Mouse (Mus musculus) stomach, embryonic 16.5 days (tissue): Measurements from ENCODE around the gene Ift88. TPM values are rescaled to one million over a fixed set of nuclear protein-coding genes. Genes with fewer than 3 reads are reported as not detected.

Source experiments
- ATAC-seq: fragments of 200-750 bp; cut with Nextera tagmentation; 2 replicates; pipeline ENCODE4 v1.8.0; 2017; ENCODE audit warnings: moderate number of reproducible peaks, moderate TSS enrichment; ENCODE audit not compliant: insufficient read depth, low FRiP score
- H3K27ac ChIP-seq: fragments of 300-500 bp; sonication (generic); 2 replicates; pipeline ENCODE4 v1.5.1; 2014; ENCODE audit warnings: low read length
- H3K27me3 ChIP-seq: fragments of 300-500 bp; sonication (generic); 2 replicates; pipeline ENCODE4 v1.6.1; 2014; ENCODE audit warnings: low read length, control low read depth, mixed read lengths; ENCODE audit not compliant: control insufficient read depth, insufficient read depth
- H3K36me3 ChIP-seq: fragments of 300-500 bp; sonication (generic); 2 replicates; pipeline ENCODE4 v1.6.1; 2014; ENCODE audit warnings: low read length; ENCODE audit not compliant: control insufficient read depth, insufficient read depth
- H3K4me1 ChIP-seq: fragments of 300-500 bp; sonication (generic); 2 replicates; pipeline ENCODE4 v1.6.1; 2014; ENCODE audit warnings: low read length, control low read depth, mixed read lengths; ENCODE audit not compliant: control insufficient read depth, insufficient read depth
- H3K4me2 ChIP-seq: fragments of 300-500 bp; sonication (generic); 2 replicates; pipeline ENCODE4 v1.6.1; 2014; ENCODE audit warnings: low read depth, low read length, mixed read lengths
- H3K4me3 ChIP-seq: fragments of 300-500 bp; sonication (generic); replicated peaks from 2 replicates; pipeline ENCODE4 v1.5.1; 2014; ENCODE audit warnings: mild to moderate bottlenecking, low read length
- H3K9ac ChIP-seq: fragments of 300-500 bp; sonication (generic); 2 replicates; pipeline ENCODE4 v1.6.1; 2014; ENCODE audit warnings: low read length
- H3K9me3 ChIP-seq: fragments of 300-500 bp; sonication (generic); replicated peaks from 2 replicates; pipeline ENCODE4 v1.6.1; 2016; ENCODE audit warnings: low read length, control low read depth; ENCODE audit not compliant: control insufficient read depth
- WGBS: fragments of 180-500 bp; shearing (Covaris S2); extraction: QIAGEN DNeasy Blood & Tissue Kit; methylation state at CpG from one replicate; pipeline ENCODE4 v1.1.7; 2014; 5-methylcytosine and 5-hydroxymethylcytosine counted together
- polyA plus RNA-seq: library from polyadenylated mRNA; unstranded; fragments of >200 nt; fragmentation: Nextera tagmentation; extraction: Ambion mirVana; gene quantifications from 2 replicates; pipeline ENCODE4 v1.2.1, GENCODE M21; 2015

Gene Ift88
- polyA plus RNA-seq, 1 experiment from 2014 or later: 12.2 TPM

DNA sequence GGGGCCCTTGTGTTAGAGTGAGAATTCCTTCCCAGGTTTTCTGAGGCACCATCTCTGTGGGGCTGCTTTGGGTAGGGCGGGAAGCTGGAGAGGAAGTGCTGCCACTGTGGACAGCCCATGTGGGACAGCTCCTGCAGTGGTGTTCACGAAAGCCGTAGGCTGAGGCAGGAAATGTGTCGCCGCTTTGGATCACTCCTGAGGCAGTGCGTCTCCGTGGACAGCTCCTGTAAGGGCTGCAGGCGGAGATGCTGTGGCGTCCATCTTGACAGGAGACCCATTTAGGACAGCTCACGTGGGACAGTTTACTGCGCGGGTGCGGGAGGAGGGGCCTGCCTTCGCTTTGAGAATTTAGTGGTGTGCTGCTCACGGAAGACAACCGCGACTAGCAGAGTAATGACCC is 121.7 kb downstream of the Ift88 start:
- Histone ChIP-seq H3K4me1 (peaks cover 9% of the 10 kb centered on the region), H3K4me3 (no peak overlapping the region), H3K36me3 (no peaks in the 10 kb centered on the region), H3K27me3 (no peaks in the 10 kb centered on the region), H3K9me3 (no peaks in the 10 kb centered on the region), H3K27ac (no peak overlapping the region), H3K4me2 (no peak overlapping the region), H3K9ac (no peak overlapping the region)
- ATAC-seq: no peak
- 82% methylated on average over 17 of the region's 17 CpGs for WGBS

DNA sequence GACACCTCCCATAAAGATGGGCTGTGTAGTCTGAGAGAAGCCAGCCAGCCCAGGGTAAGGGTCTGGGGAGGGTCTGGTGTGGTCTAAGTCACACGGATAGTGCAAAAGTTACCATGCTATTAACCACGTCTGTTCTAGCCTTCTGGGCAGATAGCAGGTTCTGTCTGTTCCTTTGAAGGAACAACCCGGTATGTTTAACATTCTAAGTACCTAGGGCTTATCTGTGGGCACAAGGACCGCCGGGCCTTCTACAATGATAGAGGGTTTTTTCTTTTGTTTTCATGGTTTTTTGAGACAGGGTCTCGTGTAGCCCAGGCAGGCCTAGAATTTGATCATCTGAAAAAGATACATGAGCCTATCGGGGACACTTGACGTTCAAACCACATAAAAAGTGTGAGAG is 122.3 kb downstream of the Ift88 start:
- Histone ChIP-seq H3K4me1 (peaks cover 9% of the 10 kb centered on the region), H3K27ac (peak overlapping the region; percentile 75), H3K9me3 (no peaks in the 10 kb centered on the region), H3K9ac (no peak overlapping the region), H3K4me3 (no peak overlapping the region), H3K27me3 (no peaks in the 10 kb centered on the region), H3K36me3 (no peaks in the 10 kb centered on the region), H3K4me2 (no peak overlapping the region)
- ATAC-seq: no peak
- WGBS: 72% methylated on average over 8 of the region's 8 CpGs

DNA sequence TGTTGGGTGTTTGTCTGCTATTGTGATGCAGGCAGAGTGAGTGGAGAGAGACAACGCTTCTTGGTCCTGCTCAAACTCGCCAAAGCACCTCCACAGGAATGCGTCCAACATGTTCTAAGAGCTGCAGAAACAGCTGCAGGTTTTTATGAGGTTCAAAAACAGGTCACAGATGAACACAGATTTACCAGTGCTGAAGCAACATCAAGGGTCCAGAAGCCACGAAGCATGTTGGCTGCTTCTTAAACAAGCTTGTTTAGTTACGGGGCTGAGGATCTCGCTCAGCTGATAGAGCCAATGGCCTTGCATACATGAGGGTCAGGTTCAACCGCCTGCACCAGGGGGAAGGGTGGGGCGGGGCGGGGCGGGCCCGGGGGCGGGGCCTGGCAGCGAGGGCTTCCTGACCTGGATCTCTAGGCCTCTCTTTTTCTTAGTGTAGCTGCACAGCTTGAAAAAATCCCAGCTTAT is 122.7 kb downstream of the Ift88 start:
- Histone ChIP-seq H3K9me3 (no peaks in the 10 kb centered on the region), H3K4me2 (no peak overlapping the region), H3K9ac (0 out of 2 replicates have a peak overlapping the region, but pooled peaks have one; percentile 15), H3K4me3 (no peak overlapping the region), H3K4me1 (peaks cover 9% of the 10 kb centered on the region), H3K27me3 (no peaks in the 10 kb centered on the region), H3K27ac (peak overlapping the region; percentile 75), H3K36me3 (no peaks in the 10 kb centered on the region)
- peak; percentile 85 for ATAC-seq
- 14% methylated on average over 13 of the region's 13 CpGs for WGBS

DNA sequence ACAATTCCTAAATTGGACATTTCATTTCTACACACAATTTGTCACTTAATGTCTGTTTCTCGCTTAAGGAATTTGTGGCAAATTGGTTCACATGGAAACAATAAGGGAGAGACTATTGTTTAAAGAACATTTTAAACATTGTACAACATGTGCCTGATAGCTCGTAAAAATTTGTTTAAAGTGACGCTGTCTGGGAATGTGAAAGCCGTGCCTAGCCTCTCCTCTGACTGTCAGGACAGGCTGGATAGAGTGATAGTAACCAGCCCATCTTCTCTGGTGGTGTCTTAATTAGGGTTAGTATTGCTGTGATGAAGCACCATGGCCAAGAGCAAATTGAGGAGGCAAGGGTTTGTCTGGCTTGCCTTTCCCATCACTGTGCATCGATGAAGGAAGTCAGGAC is 123.2 kb downstream of the Ift88 start:
- ATAC-seq: peak; percentile 79
- Histone ChIP-seq H3K4me2 (no peak overlapping the region), H3K4me3 (no peak overlapping the region), H3K27me3 (no peaks in the 10 kb centered on the region), H3K36me3 (no peaks in the 10 kb centered on the region), H3K9me3 (no peaks in the 10 kb centered on the region), H3K4me1 (peaks cover 9% of the 10 kb centered on the region), H3K9ac (no peak overlapping the region), H3K27ac (peak overlapping the region; percentile 75)
- 37% methylated on average over 5 of the region's 5 CpGs for WGBS

DNA sequence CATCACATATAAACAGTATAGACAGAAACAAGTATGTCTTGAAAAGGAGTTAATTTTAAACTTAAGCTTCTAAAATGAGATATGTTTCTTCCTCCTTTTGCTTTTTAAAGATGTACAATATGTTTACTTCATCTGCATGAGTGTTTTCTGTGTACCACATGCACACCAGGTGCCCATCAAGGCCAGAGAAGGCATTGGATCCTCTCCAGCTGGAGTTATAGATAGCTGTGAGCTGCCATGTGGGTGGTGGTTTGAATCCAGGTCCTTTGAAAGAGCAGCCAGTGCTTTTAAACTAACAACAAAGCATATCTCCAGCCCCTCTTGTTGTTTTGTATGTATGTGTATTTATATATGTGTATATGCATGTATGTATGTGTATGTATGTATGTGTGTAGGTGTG is 129.1 kb downstream of the Ift88 start:
- no peak overlapping the region for H3K4me2 ChIP-seq
- no peak overlapping the region for H3K27ac ChIP-seq
- no peak for ATAC-seq
- no peaks in the 10 kb centered on the region for H3K36me3 ChIP-seq
- no peak overlapping the region for H3K4me3 ChIP-seq
- no peaks in the 10 kb centered on the region for H3K4me1 ChIP-seq
- no peak overlapping the region for H3K9ac ChIP-seq
- no peaks in the 10 kb centered on the region for H3K27me3 ChIP-seq
- no peaks in the 10 kb centered on the region for H3K9me3 ChIP-seq

DNA sequence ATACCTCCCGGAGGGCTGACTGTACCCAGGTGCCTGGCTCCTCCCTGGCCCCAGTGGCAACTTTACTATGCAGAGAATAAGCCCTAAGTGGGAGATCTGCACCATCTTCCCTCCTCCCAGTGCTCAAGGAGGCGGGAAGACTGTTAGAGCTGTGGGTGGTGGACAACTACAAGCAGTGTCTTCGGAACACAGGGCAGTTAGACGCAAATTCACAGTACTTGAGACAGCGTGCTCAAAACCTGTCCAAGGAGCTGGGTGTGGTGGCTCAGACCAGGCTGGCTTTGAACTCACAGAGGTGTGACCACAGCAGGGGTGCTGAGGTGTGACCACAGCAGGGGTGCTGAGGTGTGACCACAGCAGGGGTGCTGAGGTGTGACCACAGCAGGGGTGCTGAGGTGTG is 130.6 kb downstream of the Ift88 start:
- Histone ChIP-seq H3K27me3 (no peaks in the 10 kb centered on the region), H3K9ac (no peak overlapping the region), H3K4me2 (no peak overlapping the region), H3K27ac (no peak overlapping the region), H3K4me1 (no peaks in the 10 kb centered on the region), H3K36me3 (no peaks in the 10 kb centered on the region), H3K4me3 (no peak overlapping the region), H3K9me3 (no peaks in the 10 kb centered on the region)
- no peak for ATAC-seq
- 85% methylated on average over 5 of the region's 5 CpGs for WGBS

DNA sequence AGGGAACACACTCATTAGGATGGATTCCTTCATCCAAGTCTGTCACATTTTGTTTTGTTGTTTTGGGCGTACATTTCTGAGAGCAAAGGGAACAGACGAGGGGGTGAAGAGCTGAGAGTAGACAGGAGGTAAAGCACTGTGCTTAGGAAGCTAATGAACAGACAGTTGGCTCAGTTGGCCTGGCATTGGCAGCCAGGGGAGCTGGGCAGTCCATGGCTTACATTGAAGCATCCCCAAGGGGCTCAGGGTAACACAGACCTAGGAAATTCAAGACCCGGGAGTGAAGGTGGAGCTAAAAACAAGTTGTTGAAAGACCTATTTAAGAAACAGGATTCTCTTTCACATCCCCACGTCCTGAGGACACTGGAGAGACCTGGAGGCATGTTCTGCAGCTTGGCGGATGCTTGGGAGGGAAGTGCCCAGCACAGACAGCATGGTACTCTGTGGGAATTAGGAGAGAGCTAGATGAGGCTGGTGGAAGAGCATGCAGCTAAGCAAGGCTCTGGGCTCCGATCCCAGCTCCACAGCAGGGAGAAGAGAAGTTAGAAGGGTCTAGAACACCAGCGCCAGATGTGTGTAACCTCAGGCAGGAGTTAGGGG is 131.7 kb downstream of the Ift88 start:
- H3K27me3 ChIP-seq: no peaks in the 10 kb centered on the region
- no peak overlapping the region for H3K4me3 ChIP-seq
- H3K27ac ChIP-seq: no peak overlapping the region
- H3K9ac ChIP-seq: no peak overlapping the region
- H3K36me3 ChIP-seq: no peaks in the 10 kb centered on the region
- WGBS: 89% methylated on average over 7 of the region's 7 CpGs
- no peaks in the 10 kb centered on the region for H3K4me1 ChIP-seq
- no peak overlapping the region for H3K4me2 ChIP-seq
- H3K9me3 ChIP-seq: no peaks in the 10 kb centered on the region
- ATAC-seq: no peak

DNA sequence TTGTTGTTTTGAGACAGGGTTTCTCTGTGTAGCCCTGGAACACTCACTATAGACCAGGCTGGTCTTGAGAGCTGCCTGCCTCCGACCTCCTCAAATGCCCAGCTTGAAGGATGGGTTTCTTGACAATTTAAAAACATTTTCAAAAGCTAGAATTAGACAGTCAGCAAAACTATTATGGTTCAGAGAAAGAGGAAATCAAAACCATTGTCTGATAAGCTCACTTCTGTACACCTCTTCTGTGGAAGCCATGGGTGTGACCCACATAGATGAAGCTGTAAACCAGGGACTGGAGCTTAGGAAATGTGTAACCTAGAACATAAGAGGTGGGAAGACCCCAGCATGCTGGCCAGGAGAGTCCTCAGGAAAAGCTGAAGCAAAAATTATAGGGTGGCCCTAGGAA is 133.1 kb downstream of the Ift88 start:
- Histone ChIP-seq H3K4me1 (no peaks in the 10 kb centered on the region), H3K36me3 (no peaks in the 10 kb centered on the region), H3K4me3 (no peak overlapping the region), H3K27ac (no peak overlapping the region), H3K9me3 (no peaks in the 10 kb centered on the region), H3K4me2 (no peak overlapping the region), H3K27me3 (no peaks in the 10 kb centered on the region), H3K9ac (no peak overlapping the region)
- ATAC-seq: no peak
- 81% methylated on average over 1 of the region's 1 CpGs for WGBS

DNA sequence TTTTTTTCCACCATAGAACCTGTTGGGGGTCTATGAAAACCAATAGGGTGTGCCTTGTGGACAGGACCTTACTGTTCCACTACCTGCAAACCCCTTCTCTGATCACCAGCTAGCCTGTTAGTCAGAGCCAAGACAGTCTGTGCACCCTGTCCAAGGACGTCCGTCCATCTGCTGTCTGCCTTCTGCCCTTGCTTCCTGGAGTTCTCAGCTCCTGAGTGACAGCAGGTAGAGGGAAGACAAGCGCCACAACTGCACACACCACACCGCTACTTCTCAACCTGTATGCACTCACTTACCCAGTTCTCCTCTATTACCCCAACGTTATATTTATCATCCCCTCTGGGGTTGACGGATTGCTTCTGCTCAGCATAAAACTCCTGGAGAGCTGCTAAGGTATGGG is 141.8 kb downstream of the Ift88 start:
- no peak overlapping the region for H3K27ac ChIP-seq
- WGBS: 80% methylated on average over 6 of the region's 6 CpGs
- H3K9ac ChIP-seq: no peak overlapping the region
- no peaks in the 10 kb centered on the region for H3K36me3 ChIP-seq
- no peaks in the 10 kb centered on the region for H3K9me3 ChIP-seq
- no peak overlapping the region for H3K4me3 ChIP-seq
- H3K4me1 ChIP-seq: peaks cover 2% of the 10 kb centered on the region; the same call in 1 of the 2 replicates
- no peak for ATAC-seq
- no peaks in the 10 kb centered on the region for H3K27me3 ChIP-seq
- no peak overlapping the region for H3K4me2 ChIP-seq
